Mouse (Mus musculus) lung, postnatal 0 days (tissue): Measurements from ENCODE around the gene Gm49368.
"Not testable (repeated sequence)": the region's sequence is repeated elsewhere in the genome, so short reads cannot be mapped to it uniquely, and the experiment has no call there.

Source experiments
- CTCF ChIP-seq: IDR thresholded peaks from 2 replicates; pipeline ENCODE4 v1.5.1; 2016; ENCODE audit warnings: antibody characterized with exemption, mild to moderate bottlenecking
- EP300 ChIP-seq: IDR thresholded peaks from 2 replicates; pipeline ENCODE4 v1.6.1; 2016; ENCODE audit warnings: antibody characterized with exemption, mild to moderate bottlenecking, control low read depth

DNA sequence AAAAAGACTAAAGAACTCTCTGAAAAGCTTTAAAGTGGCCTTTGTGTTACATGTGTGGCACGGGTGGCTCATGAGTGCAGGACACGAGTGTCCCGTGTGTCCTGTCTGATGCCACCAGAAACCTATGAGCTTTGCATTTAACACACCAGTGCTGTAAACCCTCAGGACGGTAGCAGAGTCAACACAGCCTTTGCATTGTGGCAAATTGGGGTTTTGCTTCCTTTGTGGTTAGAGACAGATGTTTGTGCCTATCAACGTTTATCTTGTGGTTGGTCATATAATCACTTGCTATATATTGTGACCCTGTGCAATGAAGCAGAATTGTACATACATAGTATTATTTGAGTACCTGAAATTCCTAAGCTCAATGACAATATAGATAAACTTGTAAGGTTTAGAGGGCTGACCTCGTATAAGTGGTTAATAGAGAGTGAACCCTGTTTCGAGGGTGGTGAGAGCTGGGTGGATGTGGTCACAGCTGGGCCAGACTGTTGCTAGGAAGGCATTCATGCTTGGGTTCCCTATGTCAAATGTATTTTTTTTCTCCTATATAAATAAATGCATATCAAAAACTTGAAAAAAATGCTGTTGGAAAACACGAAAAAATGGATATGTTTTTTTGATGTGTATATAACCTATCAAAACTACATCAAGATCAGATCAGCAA is 96.3 kb downstream of the Gm49368 start:
- TF ChIP-seq EP300, CTCF: not testable (repeated sequence)
